Mouse (Mus musculus) brown adipose tissue, adult 24 weeks (tissue): ENCODE results near the gene Uck2. TPM values are rescaled to one million over a fixed set of nuclear protein-coding genes. Genes with fewer than 3 reads are reported as not detected.

ENCODE experiments used
- H3K27ac ChIP-seq: fragments of 200-500 bp; replicated peaks from 2 replicates; pipeline ENCODE4 v1.5.1; 2012; ENCODE audit warnings: low read depth, mild to moderate bottlenecking, low read length
- H3K4me1 ChIP-seq: fragments of 200-500 bp; 2 replicates; pipeline ENCODE4 v1.6.1; 2012; ENCODE audit warnings: low read length, mixed read lengths; ENCODE audit not compliant: control insufficient read depth, insufficient read depth, insufficient read length
- H3K4me3 ChIP-seq: fragments of 200-500 bp; 2 replicates; pipeline ENCODE4 v1.5.1; 2012; ENCODE audit warnings: low read depth, mild to moderate bottlenecking, low read length, moderate library complexity; ENCODE audit not compliant: insufficient read depth
- polyA plus RNA-seq: library from polyadenylated mRNA; stranded (reverse); fragments of >200 nt; gene quantifications from 2 replicates; pipeline ENCODE4 v1.2.4, GENCODE M21; 2012; ENCODE audit not compliant: missing spikeins, insufficient read depth, insufficient read length

The Uck2 gene
- polyA plus RNA-seq: 13.8 and 23.6 TPM in 2 replicates

- Histone ChIP-seq H3K4me1 (peaks cover 3% of the 10 kb centered on the region; the same call in 1 of the 2 replicates), H3K27ac (no peak within 1 kb of the TSS), H3K4me3 (peak within 1 kb of the TSS; percentile 77)
Observed at GRCm38 (mm10) chr1:167285320-167285355, at the start of gene Uck2. Gene Uck2, minus strand, starts transcription at chr1:167285320.

- Histone ChIP-seq H3K4me1 (no peaks in the 10 kb centered on the region), H3K27ac (peak overlapping the region; percentile 66)
Observed at GRCm38 (mm10) chr1:167331106-167331505, 46.0 kb upstream of the Uck2 start.

GRCm38 (mm10) chr1:167328776-167329175 is 43.7 kb upstream of the Uck2 start:
- Histone ChIP-seq H3K4me1 (no peaks in the 10 kb centered on the region), H3K4me3 (no peak overlapping the region), H3K27ac (no peak overlapping the region)

More at GRCm38 (mm10) chr1:167331106-167331505, 46.0 kb upstream of the Uck2 start:
- no peak overlapping the region for H3K4me3 ChIP-seq

GRCm38 (mm10) chr1:167321691-167322090 is 36.6 kb upstream of the Uck2 start:
- Histone ChIP-seq H3K4me1 (no peaks in the 10 kb centered on the region), H3K27ac (no peak overlapping the region), H3K4me3 (no peak overlapping the region)

GRCm38 (mm10) chr1:167313220-167313619 is 28.1 kb upstream of the Uck2 start:
- no peaks in the 10 kb centered on the region for H3K4me1 ChIP-seq
- no peak overlapping the region for H3K27ac ChIP-seq
- H3K4me3 ChIP-seq: no peak overlapping the region

- Histone ChIP-seq H3K4me3 (no peak overlapping the region), H3K4me1 (peaks cover 3% of the 10 kb centered on the region; the same call in 1 of the 2 replicates), H3K27ac (no peak overlapping the region)
Observed at GRCm38 (mm10) chr1:167312367-167312766, 27.2 kb upstream of the Uck2 start.

GRCm38 (mm10) chr1:167308261-167309054 is 23.3 kb upstream of the Uck2 start, which contains the start of gene Tmco1:
Gene Tmco1, plus strand, starts transcription at chr1:167308378.
- Histone ChIP-seq H3K4me3 (peak within 1 kb of the TSS; percentile 99), H3K4me1 (peaks cover 3% of the 10 kb centered on the region; the same call in 1 of the 2 replicates), H3K27ac (peak within 1 kb of the TSS; percentile 91)

GRCm38 (mm10) chr1:167307674-167308073 is 22.6 kb upstream of the Uck2 start:
- Histone ChIP-seq H3K27ac (no peak overlapping the region), H3K4me3 (peak overlapping the region; percentile 99), H3K4me1 (peaks cover 3% of the 10 kb centered on the region; the same call in 1 of the 2 replicates)

GRCm38 (mm10) chr1:167306451-167307240 is 21.5 kb upstream of the Uck2 start:
- Histone ChIP-seq H3K4me3 (no peak overlapping the region), H3K4me1 (peaks cover 3% of the 10 kb centered on the region; the same call in 1 of the 2 replicates), H3K27ac (no peak overlapping the region)

GRCm38 (mm10) chr1:167305501-167306137 is 20.5 kb upstream of the Uck2 start:
- no peak overlapping the region for H3K4me3 ChIP-seq
- H3K27ac ChIP-seq: no peak overlapping the region
- H3K4me1 ChIP-seq: peaks cover 3% of the 10 kb centered on the region; the same call in 1 of the 2 replicates

- H3K4me3 ChIP-seq: no peak overlapping the region
- no peak overlapping the region for H3K27ac ChIP-seq
- no peaks in the 10 kb centered on the region for H3K4me1 ChIP-seq
Observed at GRCm38 (mm10) chr1:167300122-167300521, 15.0 kb upstream of the Uck2 start.

- no peak overlapping the region for H3K27ac ChIP-seq
- H3K4me3 ChIP-seq: no peak overlapping the region
- H3K4me1 ChIP-seq: no peaks in the 10 kb centered on the region
Observed at GRCm38 (mm10) chr1:167295679-167296402, 10.7 kb upstream of the Uck2 start.

- Histone ChIP-seq H3K4me3 (no peak overlapping the region), H3K4me1 (no peaks in the 10 kb centered on the region), H3K27ac (no peak overlapping the region)
Observed at GRCm38 (mm10) chr1:167292447-167292846, 7.3 kb upstream of the Uck2 start.

- no peak overlapping the region for H3K4me3 ChIP-seq
- H3K4me1 ChIP-seq: no peaks in the 10 kb centered on the region
- no peak overlapping the region for H3K27ac ChIP-seq
Observed at GRCm38 (mm10) chr1:167291610-167292009, 6.5 kb upstream of the Uck2 start.

GRCm38 (mm10) chr1:167290263-167290592 is 5.1 kb upstream of the Uck2 start:
- no peak overlapping the region for H3K4me3 ChIP-seq
- H3K4me1 ChIP-seq: peaks cover 3% of the 10 kb centered on the region; the same call in 1 of the 2 replicates
- H3K27ac ChIP-seq: no peak overlapping the region
